14 mouse cellular contexts compared by ENCODE assay signal in genomic region chr4:142925111-142925510, GRCm38 (mm10).
DNase-seq lines count a peak whose midpoint lies in the region; ATAC-seq lines count a peak whose summit lies in the region.
"Had no signal": no experiment of that assay in that cellular context is flagged by ENCODE, and none has a peak within 500 bp of the region (broad histone marks: within the 10 kb centered on the region; RNA-seq: fewer than 3 reads in every experiment).

No protein-coding gene starts in this region.

- no peak for DNase-seq in cerebellum, postnatal 4 days (ENCODE audit: low spot score in 2 of 2)
- DNase-seq in brain, adult 2 months (ENCODE audit: low read depth, low spot score) = peak; percentile 91
- peak; percentile 84 for DNase-seq in cerebellum, adult 9-11 months
- peak; percentile 49 to 54 for DNase-seq in heart, postnatal 10 days
- no peak for DNase-seq in thymus, postnatal 0 days (ENCODE audit: low spot score)
- DNase-seq in right cerebral cortex, postnatal 10 days (ENCODE audit: low spot score in 2 of 2) = no peak
- DNase-seq: adrenal gland, adult 8-10 months; kidney, adult 11 months; liver, embryonic 13.5 days; lung, embryonic 14.5 days; right cerebral cortex, adult 18-20 months had no signal

- intact Hi-C loops in heart, postnatal 10 days (cut with DNase I) = no loop called here

- peak; percentile 71 for ATAC-seq in cerebellum, adult (ENCODE audit: insufficient number of reproducible peaks, low FRiP score, low TSS enrichment)
- ATAC-seq in CD4-positive, CD25-positive, alpha-beta regulatory T cell, adult 4 months = no peak
- ATAC-seq: Patski had no signal

Comparison
In these comparisons a context has a peak if more than half of its experiments do, and no peak if none do; other contexts are left out.
1. DNase-seq: peak in brain, adult 2 months (single experiment), cerebellum, adult 9-11 months (single experiment) and heart, postnatal 10 days (2 of 2); none in cerebellum, postnatal 4 days (0 of 2), thymus, postnatal 0 days (single experiment) and right cerebral cortex, postnatal 10 days (0 of 2).